Mouse (Mus musculus) limb, embryonic 12.5 days (tissue): ENCODE measurements around the gene Strn. TPM values are rescaled to one million over a fixed set of nuclear protein-coding genes. Genes with fewer than 3 reads are reported as not detected.

Experiments used
- ATAC-seq: fragments of 200-750 bp; cut with Nextera tagmentation; 2 replicates; pipeline ENCODE4 v1.8.0; 2017; ENCODE audit warnings: low read depth, moderate TSS enrichment; ENCODE audit not compliant: insufficient number of reproducible peaks, insufficient read depth, low FRiP score, low TSS enrichment
- H3K27ac ChIP-seq: fragments of 300-500 bp; sonication (generic); 2 replicates; pipeline ENCODE4 v1.5.1; 2016; ENCODE audit warnings: mild to moderate bottlenecking, moderate library complexity
- H3K27me3 ChIP-seq: fragments of 300-500 bp; sonication (generic); 2 replicates; pipeline ENCODE4 v1.6.1; 2016; ENCODE audit warnings: mild to moderate bottlenecking, moderate library complexity
- H3K36me3 ChIP-seq: fragments of 300-500 bp; sonication (generic); 2 replicates; pipeline ENCODE4 v1.6.1; 2016; ENCODE audit warnings: mild to moderate bottlenecking, moderate library complexity
- H3K4me1 ChIP-seq: fragments of 300-500 bp; sonication (generic); replicated peaks from 2 replicates; pipeline ENCODE4 v1.6.1; 2016
- H3K4me2 ChIP-seq: fragments of 300-500 bp; sonication (generic); 2 replicates; pipeline ENCODE4 v1.6.1; 2016; ENCODE audit warnings: mild to moderate bottlenecking, moderate library complexity
- H3K4me3 ChIP-seq: fragments of 300-500 bp; sonication (generic); replicated peaks from 2 replicates; pipeline ENCODE4 v1.5.1; 2016; ENCODE audit warnings: mild to moderate bottlenecking
- H3K9ac ChIP-seq: fragments of 300-500 bp; sonication (generic); replicated peaks from 2 replicates; pipeline ENCODE4 v1.6.1; 2016; ENCODE audit warnings: mild to moderate bottlenecking, moderate library complexity
- H3K9me3 ChIP-seq: fragments of 300-500 bp; sonication (generic); 2 replicates; pipeline ENCODE4 v1.6.1; 2016; ENCODE audit warnings: mild to moderate bottlenecking, moderate library complexity
- WGBS: fragments of 180-500 bp; shearing (Covaris S2); methylation state at CpG from one replicate; pipeline ENCODE4 v1.1.7; 2016; 5-methylcytosine and 5-hydroxymethylcytosine counted together
- polyA plus RNA-seq: library from polyadenylated mRNA; unstranded; fragments of >200 nt; fragmentation: Nextera tagmentation; extraction: Ambion mirVana; gene quantifications from 2 replicates; pipeline ENCODE4 v1.2.1, GENCODE M21; 2016

Strn gene
- polyA plus RNA-seq, 1 experiment from 2014 or later: 6.1 TPM

DNA sequence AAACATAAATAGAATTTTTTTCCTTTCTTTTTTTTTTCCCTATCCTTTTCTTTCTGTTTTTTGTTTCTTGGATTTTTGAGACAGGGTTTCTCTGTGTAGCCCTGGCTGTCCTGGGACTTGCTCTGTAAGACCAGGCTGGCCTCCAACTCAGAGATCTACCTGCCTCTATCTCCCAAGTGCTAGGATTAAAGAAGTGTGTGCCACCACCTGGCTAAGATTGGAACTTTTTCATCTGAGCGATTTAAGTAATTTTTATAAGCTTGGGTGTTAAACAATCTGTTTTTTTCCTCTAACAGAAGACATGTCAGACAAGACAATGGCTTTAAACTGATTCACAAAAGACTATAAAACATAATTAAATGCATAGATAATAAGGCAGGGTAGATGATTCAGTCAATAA is 1.4 kb upstream of the Strn start:
- Histone ChIP-seq H3K9me3 (no peaks in the 10 kb centered on the region), H3K9ac (no peak overlapping the region), H3K4me1 (peaks cover 12% of the 10 kb centered on the region), H3K4me2 (no peak overlapping the region), H3K36me3 (no peaks in the 10 kb centered on the region), H3K27me3 (no peaks in the 10 kb centered on the region), H3K4me3 (no peak overlapping the region), H3K27ac (no peak overlapping the region)
- 41% methylated on average over 1 of the region's 1 CpGs for WGBS
- no peak for ATAC-seq

GRCm38 (mm10) chr17:78737771-78738170 is 775 bp upstream of the Strn start:
- ATAC-seq: no peak
- no peak overlapping the region for H3K4me3 ChIP-seq
- WGBS: 53% methylated on average over 2 of the region's 2 CpGs

DNA sequence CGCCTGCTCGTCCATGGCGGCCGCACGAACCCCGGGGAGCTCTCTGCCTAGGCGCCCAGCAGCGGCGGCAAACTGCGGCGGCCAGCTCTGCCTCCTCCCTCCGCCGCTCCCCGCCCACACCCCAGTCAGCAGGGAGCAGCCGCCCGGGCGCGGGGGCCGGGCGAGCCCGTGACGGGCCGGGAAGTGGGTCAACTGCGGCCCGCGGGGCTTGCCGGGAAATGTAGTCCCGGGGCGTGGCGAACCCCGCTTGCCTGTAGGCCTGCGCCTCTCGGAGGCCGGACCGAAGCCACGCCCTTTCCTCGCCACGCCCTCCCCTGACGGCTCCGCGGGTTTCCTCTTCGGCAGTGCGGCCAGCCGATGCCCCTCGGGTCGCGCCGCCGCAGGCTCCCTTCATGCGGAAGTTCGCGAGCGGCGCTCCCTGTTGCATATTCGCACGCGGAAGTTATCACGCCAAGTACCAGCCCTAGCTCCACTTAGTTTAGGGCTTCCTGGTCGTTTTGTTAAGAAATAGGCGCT is 465 bp downstream of the Strn start:
- under 1% methylated on average over 52 of the region's 60 CpGs for WGBS
- peak; percentile 97 for ATAC-seq
- Histone ChIP-seq H3K9me3 (no peaks in the 10 kb centered on the region), H3K4me3 (peak overlapping the region; percentile 86), H3K4me2 (peak overlapping the region; percentile 82), H3K36me3 (no peaks in the 10 kb centered on the region), H3K27me3 (no peaks in the 10 kb centered on the region), H3K4me1 (peaks cover 18% of the 10 kb centered on the region), H3K27ac (peak overlapping the region; percentile 92), H3K9ac (peak overlapping the region; percentile 85)

More at GRCm38 (mm10) chr17:78737771-78738170, 775 bp upstream of the Strn start:
- no peak overlapping the region for H3K27ac ChIP-seq
- H3K36me3 ChIP-seq: no peaks in the 10 kb centered on the region
- H3K9me3 ChIP-seq: no peaks in the 10 kb centered on the region
- H3K9ac ChIP-seq: no peak overlapping the region
- no peak overlapping the region for H3K4me2 ChIP-seq
- no peaks in the 10 kb centered on the region for H3K27me3 ChIP-seq
- H3K4me1 ChIP-seq: peaks cover 12% of the 10 kb centered on the region

- ATAC-seq: peak; percentile 81; the same call in 1 of the 2 replicates
- 2% methylated on average over 38 of the region's 39 CpGs for WGBS
- H3K27ac ChIP-seq: peak overlapping the region; percentile 92
- no peaks in the 10 kb centered on the region for H3K27me3 ChIP-seq
- peaks cover 18% of the 10 kb centered on the region for H3K4me1 ChIP-seq
- H3K9ac ChIP-seq: peak overlapping the region; percentile 85
- H3K4me2 ChIP-seq: peak overlapping the region; percentile 82
- peak overlapping the region; percentile 86 for H3K4me3 ChIP-seq
- H3K36me3 ChIP-seq: no peaks in the 10 kb centered on the region
- H3K9me3 ChIP-seq: no peaks in the 10 kb centered on the region
Observed at GRCm38 (mm10) chr17:78735731-78736472, 1.1 kb downstream of the Strn start.

- H3K4me1 ChIP-seq: peaks cover 18% of the 10 kb centered on the region
- H3K27me3 ChIP-seq: no peaks in the 10 kb centered on the region
- peak overlapping the region; percentile 82 for H3K4me2 ChIP-seq
- H3K4me3 ChIP-seq: no peak overlapping the region
- H3K9me3 ChIP-seq: no peaks in the 10 kb centered on the region
- no peak overlapping the region for H3K27ac ChIP-seq
- 0 out of 2 replicates have a peak overlapping the region, but pooled peaks have one; percentile 18 for H3K9ac ChIP-seq
- no peak for ATAC-seq
- no peaks in the 10 kb centered on the region for H3K36me3 ChIP-seq
- 88% methylated on average over 10 of the region's 10 CpGs for WGBS
Observed at GRCm38 (mm10) chr17:78734806-78735205, 2.2 kb downstream of the Strn start.

DNA sequence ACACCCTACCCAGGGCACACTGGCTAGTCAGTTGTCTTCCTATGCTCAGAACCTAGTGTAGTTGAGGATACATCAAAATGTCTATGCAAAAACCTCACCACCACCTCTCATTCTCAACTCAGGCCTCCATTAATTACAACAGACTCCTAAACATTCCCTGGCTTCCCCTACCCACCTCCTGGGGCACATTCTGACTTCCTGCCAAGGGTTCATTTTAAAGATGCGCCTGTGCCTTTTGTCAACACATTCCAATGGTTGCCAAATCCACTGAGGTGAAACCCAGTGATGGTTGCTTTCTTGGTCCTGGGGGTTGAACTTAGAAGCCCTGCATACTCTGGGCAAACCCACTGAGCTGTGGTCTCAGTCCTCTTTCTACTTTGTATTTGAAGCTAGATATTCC is 4.9 kb downstream of the Strn start:
- H3K4me1 ChIP-seq: peaks cover 18% of the 10 kb centered on the region
- no peak overlapping the region for H3K4me3 ChIP-seq
- no peak overlapping the region for H3K27ac ChIP-seq
- 80% methylated on average over 1 of the region's 1 CpGs for WGBS
- H3K27me3 ChIP-seq: no peaks in the 10 kb centered on the region
- no peak overlapping the region for H3K4me2 ChIP-seq
- ATAC-seq: no peak
- H3K36me3 ChIP-seq: no peaks in the 10 kb centered on the region
- no peak overlapping the region for H3K9ac ChIP-seq
- H3K9me3 ChIP-seq: no peaks in the 10 kb centered on the region

GRCm38 (mm10) chr17:78726746-78727449 is 10.1 kb downstream of the Strn start:
- H3K4me2 ChIP-seq: no peak overlapping the region
- no peak overlapping the region for H3K9ac ChIP-seq
- ATAC-seq: no peak
- 74% methylated on average over 14 of the region's 14 CpGs for WGBS
- H3K27ac ChIP-seq: no peak overlapping the region
- H3K36me3 ChIP-seq: no peaks in the 10 kb centered on the region
- H3K4me3 ChIP-seq: no peak overlapping the region
- H3K9me3 ChIP-seq: no peaks in the 10 kb centered on the region
- no peaks in the 10 kb centered on the region for H3K27me3 ChIP-seq
- peaks cover 6% of the 10 kb centered on the region; the same call in 1 of the 2 replicates for H3K4me1 ChIP-seq

- ATAC-seq: no peak
Observed at GRCm38 (mm10) chr17:78724461-78725055, 12.4 kb downstream of the Strn start.

DNA sequence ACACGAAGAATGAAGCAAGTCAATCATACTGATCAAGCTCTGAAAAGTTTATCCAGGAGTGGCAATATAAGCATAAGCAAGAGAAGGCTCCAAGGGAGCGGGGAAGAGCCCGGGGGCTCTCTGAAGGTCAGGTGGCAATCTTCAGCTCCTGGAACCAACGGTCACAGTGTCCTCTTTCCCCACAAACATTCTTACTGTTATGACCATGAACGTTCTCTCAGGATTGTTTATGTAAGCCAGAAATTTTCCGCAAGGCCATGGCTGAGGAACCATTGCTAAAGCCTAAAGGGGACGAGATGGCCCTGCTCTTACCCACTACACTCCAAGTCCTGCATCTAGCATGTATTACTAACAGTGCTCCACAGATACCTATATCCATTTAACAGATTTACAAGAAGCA is 15.3 kb downstream of the Strn start:
- no peak overlapping the region for H3K4me3 ChIP-seq
- no peaks in the 10 kb centered on the region for H3K27me3 ChIP-seq
- ATAC-seq: no peak
- 89% methylated on average over 7 of the region's 7 CpGs for WGBS
- peaks cover 6% of the 10 kb centered on the region for H3K9me3 ChIP-seq
- H3K4me2 ChIP-seq: no peak overlapping the region
- 0 out of 2 replicates have a peak, but pooled peaks cover 5% of the 10 kb centered on the region for H3K4me1 ChIP-seq
- peaks cover 7% of the 10 kb centered on the region for H3K36me3 ChIP-seq
- no peak overlapping the region for H3K27ac ChIP-seq
- H3K9ac ChIP-seq: no peak overlapping the region

More at GRCm38 (mm10) chr17:78724461-78725055, 12.4 kb downstream of the Strn start:
- Histone ChIP-seq H3K27me3 (no peaks in the 10 kb centered on the region), H3K9me3 (no peaks in the 10 kb centered on the region), H3K9ac (no peak overlapping the region), H3K27ac (no peak overlapping the region), H3K36me3 (no peaks in the 10 kb centered on the region), H3K4me1 (0 out of 2 replicates have a peak, but pooled peaks cover 5% of the 10 kb centered on the region), H3K4me2 (no peak overlapping the region), H3K4me3 (no peak overlapping the region)
- WGBS: 53% methylated on average over 6 of the region's 6 CpGs

GRCm38 (mm10) chr17:78719086-78719485 is 17.9 kb downstream of the Strn start:
- Histone ChIP-seq H3K27ac (no peak overlapping the region), H3K27me3 (no peaks in the 10 kb centered on the region), H3K4me3 (no peak overlapping the region), H3K9ac (no peak overlapping the region), H3K4me2 (no peak overlapping the region), H3K9me3 (peaks cover 6% of the 10 kb centered on the region), H3K4me1 (no peaks in the 10 kb centered on the region), H3K36me3 (peaks cover 7% of the 10 kb centered on the region)
- ATAC-seq: no peak
- 95% methylated on average over 13 of the region's 13 CpGs for WGBS

- H3K27me3 ChIP-seq: no peaks in the 10 kb centered on the region
- H3K27ac ChIP-seq: no peak overlapping the region
- H3K4me2 ChIP-seq: no peak overlapping the region
- H3K4me3 ChIP-seq: no peak overlapping the region
- peaks cover 6% of the 10 kb centered on the region for H3K36me3 ChIP-seq
- peaks cover 6% of the 10 kb centered on the region for H3K9me3 ChIP-seq
- peaks cover 7% of the 10 kb centered on the region for H3K4me1 ChIP-seq
- no peak overlapping the region for H3K9ac ChIP-seq
- ATAC-seq: no peak
- WGBS: 78% methylated on average over 2 of the region's 2 CpGs
Observed at GRCm38 (mm10) chr17:78710258-78710657, 26.7 kb downstream of the Strn start.
